Mouse (Mus musculus) heart, adult 2 months (tissue): ENCODE results near the gene Kat6b.

ENCODE experiments used
- CTCF ChIP-seq: fragments of 200-600 bp; IDR thresholded peaks from 2 replicates; pipeline ENCODE4 v1.8.1; 2022; ENCODE audit warnings: antibody characterized with exemption, mild to moderate bottlenecking, moderate library complexity
- POLR2A ChIP-seq: fragments of 200-500 bp; IDR thresholded peaks from 2 replicates; pipeline ENCODE4 v1.6.1; 2011; ENCODE audit warnings: mild to moderate bottlenecking, low read depth, low read length, control low read depth; ENCODE audit not compliant: insufficient read depth

DNA sequence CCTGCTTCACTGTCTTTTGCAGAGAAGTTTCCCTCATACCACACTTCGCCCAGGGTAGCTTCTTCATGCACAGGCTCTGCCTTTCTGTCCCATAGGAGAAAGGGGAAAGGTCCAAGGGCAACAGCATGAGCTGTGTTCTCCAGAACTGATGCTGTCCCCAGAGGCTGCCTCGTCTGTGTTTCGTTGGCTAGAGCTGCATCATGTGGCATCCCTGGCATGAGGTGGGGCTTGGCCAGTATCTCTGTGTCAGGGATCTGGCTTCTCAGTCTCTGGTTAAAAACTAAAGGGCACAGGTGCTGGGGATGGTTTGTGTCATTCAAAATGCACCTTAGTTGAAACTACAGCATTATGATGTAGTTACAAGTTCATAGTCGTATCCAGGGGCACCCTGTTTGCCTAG, 64.3 kb downstream of the Kat6b start:
- TF ChIP-seq CTCF = no peak
- TF ChIP-seq POLR2A = no peak
